Mouse (Mus musculus): ENCODE results near the gene Insc. TPM values are rescaled to one million over a fixed set of nuclear protein-coding genes. Genes with fewer than 3 reads are reported as not detected.

Insc gene
- polyA plus RNA-seq, 1 experiment: not detected

- H3K27ac ChIP-seq (ENCODE audit: insufficient read depth, low read depth, low read length): no peak overlapping the region
- no peak for TF ChIP-seq CTCF (IDR thresholded peaks at IDR 0.05; ENCODE audit: low read depth, low read length)
- no peak for TF ChIP-seq POLR2A (IDR thresholded peaks at IDR 0.05; ENCODE audit: borderline replicate concordance, low read depth, low read length)
- H3K4me1 ChIP-seq (ENCODE audit: control insufficient read depth, insufficient read depth, low read length): peaks cover 7% of the 10 kb centered on the region
- H3K4me3 ChIP-seq (ENCODE audit: insufficient read depth, low read length): no peak overlapping the region
Measured at GRCm38 (mm10) chr7:114890215-114890614, 146.7 kb downstream of the Insc start.

- H3K27ac ChIP-seq (ENCODE audit: insufficient read depth, low read depth, low read length): peak overlapping the region; percentile 57
- no peak overlapping the region for H3K4me3 ChIP-seq (ENCODE audit: insufficient read depth, low read length)
- TF ChIP-seq POLR2A (IDR thresholded peaks at IDR 0.05; ENCODE audit: borderline replicate concordance, low read depth, low read length): no peak
- TF ChIP-seq CTCF (IDR thresholded peaks at IDR 0.05; ENCODE audit: low read depth, low read length): no peak
- H3K4me1 ChIP-seq (ENCODE audit: control insufficient read depth, insufficient read depth, low read length): peaks cover 7% of the 10 kb centered on the region
Measured at GRCm38 (mm10) chr7:114892618-114893257, 149.2 kb downstream of the Insc start.

- no peak for TF ChIP-seq POLR2A (IDR thresholded peaks at IDR 0.05; ENCODE audit: borderline replicate concordance, low read depth, low read length)
- no peak for TF ChIP-seq CTCF (IDR thresholded peaks at IDR 0.05; ENCODE audit: low read depth, low read length)
- Histone ChIP-seq H3K4me3 (ENCODE audit: insufficient read depth, low read length) (no peak overlapping the region), H3K4me1 (ENCODE audit: control insufficient read depth, insufficient read depth, low read length) (peaks cover 7% of the 10 kb centered on the region), H3K27ac (ENCODE audit: insufficient read depth, low read depth, low read length) (peak overlapping the region; percentile 40)
Measured at GRCm38 (mm10) chr7:114893889-114894288, 150.4 kb downstream of the Insc start.

DNA sequence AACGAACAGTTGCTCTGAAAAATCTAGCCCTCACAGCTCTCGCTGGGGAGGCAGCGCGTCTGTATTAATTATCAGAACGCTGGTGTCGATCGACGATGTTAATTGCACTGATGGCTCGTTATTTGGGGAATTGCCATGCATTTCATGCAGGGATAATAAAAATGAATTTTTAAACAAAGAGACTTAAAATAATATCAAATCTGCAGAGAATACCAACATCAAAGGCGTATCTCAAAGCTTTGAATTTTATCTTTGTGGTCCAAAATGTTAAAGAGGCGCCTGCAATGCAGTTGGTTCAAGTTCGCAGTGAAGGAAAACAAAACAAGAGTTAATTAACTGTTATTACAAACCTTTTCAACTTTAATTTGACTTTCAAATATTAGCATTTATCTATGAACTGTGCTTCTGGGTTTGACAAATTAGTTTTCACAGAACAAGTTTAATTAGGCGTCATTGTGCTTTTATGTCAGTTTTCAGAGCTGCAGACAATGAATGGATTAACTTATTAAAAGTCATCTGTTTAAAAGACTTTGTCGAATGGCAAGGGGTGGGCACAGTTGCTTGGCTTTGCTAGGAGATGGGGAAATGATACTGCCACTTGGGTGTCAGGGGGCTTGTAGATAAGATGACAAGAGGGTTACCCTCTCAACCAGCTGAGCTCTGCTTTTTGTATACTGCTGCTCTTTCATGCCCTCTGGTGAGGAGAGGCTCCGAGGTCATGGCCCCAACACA is 153.6 kb downstream of the Insc start:
- Histone ChIP-seq H3K4me3 (ENCODE audit: insufficient read depth, low read length) (no peak overlapping the region), H3K4me1 (ENCODE audit: control insufficient read depth, insufficient read depth, low read length) (peaks cover 7% of the 10 kb centered on the region), H3K27ac (ENCODE audit: insufficient read depth, low read depth, low read length) (no peak overlapping the region)
- TF ChIP-seq POLR2A (IDR thresholded peaks at IDR 0.05; ENCODE audit: borderline replicate concordance, low read depth, low read length): no peak
- no peak for TF ChIP-seq CTCF (IDR thresholded peaks at IDR 0.05; ENCODE audit: low read depth, low read length)

Other genes with a start within 250 kb of the Insc start
- gene Cyp2r1, start 180.7 kb upstream of the Insc start, polyA plus RNA-seq (2012; ENCODE audit: insufficient read depth, insufficient read length, missing spikeins): 4.0 and 4.8 TPM in 2 replicates
- not detected in 2 replicates for gene Calca, start 107.3 kb upstream of the Insc start, polyA plus RNA-seq (2012; ENCODE audit: insufficient read depth, insufficient read length, missing spikeins)
- not detected in 2 replicates for gene Calcb, start 25.1 kb upstream of the Insc start, polyA plus RNA-seq (2012; ENCODE audit: insufficient read depth, insufficient read length, missing spikeins)